Mouse (Mus musculus): ENCODE data around the gene Nadsyn1.

Gene Nadsyn1

DNA sequence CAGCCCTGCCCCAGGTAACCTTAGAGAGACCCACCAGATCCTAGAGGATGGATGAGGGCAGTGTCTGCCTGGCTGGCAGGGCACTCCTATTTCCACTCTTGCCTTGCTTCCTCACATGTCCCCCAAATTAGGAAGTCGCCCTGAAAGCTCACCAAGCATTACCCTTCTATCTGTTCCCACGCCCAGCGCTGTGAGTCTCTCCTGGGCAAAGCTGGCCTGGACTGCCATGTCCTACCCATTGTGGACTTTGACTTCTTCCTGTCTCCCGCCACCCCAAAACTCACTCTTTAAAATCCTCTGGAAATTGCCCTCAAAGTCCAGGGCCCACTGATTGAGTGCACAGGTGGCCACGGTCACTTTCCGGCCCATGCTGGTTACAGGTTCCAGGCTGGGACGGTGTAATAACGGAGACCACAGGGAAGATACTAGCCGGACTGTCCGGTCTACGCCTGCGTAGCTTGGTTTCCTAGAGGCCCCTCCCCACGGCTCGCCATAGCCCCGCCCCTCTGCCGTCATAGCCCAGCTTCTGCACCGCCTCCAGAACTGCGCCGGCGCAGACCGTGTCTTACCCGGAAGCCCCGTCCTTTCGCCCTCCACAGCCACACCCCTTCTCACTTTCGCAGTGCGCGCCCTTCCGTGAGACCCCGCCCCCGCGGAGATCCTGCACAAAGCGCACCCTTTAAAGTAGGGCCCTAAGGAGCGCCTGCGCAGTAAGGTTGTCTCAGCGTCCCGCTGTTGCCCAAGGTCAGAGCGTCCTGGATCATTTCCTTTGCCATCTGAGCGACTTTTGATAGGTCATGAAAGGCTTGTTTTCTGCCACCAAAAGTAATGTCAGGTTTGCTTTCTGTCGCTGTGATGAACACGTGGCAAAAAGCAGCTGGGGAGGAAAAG, at the start of gene Nadsyn1, which contains the start of gene Dhcr7:
TSS of gene Nadsyn1 (minus strand) at position 475 of the 891 bp plus-strand sequence.
TSS of gene Dhcr7 (plus strand) at position 771 of the 891 bp plus-strand sequence.
- peak; percentile 99 for DNase-seq

DNA sequence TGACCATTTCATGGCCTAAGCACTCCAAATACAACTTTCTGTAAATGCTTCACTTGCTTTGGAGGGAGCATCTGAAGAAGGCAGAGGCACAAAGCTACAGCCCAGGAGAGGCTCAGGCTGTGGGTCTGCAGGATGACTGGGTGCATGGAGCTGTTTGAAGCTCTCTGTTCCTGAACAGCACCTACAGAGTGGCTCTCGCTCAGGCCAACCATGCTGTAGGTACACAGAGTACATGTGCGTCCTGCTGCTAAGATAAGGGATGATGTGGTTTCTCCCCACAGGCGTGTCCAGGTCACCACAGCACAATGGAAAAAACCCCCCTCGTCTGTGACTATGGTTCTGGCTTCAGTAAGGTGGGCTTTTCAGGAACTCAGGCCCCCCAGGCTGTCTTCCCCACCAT, 46.2 kb upstream of the Nadsyn1 start:
- DNase-seq: no peak

DNA sequence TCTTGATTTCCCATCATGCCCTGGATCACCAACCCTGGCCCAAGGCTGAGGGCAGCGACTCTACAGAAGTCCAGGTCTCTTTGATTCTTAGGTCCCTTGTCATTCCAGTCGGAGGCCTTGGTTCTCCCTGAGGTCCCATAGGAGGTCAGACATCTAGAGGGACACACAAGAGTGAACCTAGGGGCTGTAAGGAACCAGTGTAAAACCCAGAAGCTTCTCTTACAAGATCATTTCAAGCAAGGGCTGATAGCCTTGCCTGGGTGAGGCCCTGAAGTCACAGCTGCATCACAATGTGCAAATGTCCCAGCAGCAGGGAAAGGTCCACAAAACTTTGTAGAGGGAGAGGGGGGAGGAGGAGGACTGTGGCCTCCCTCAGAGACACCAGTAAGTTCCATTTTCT, 43.9 kb upstream of the Nadsyn1 start, which contains the start of gene Gm498:
TSS of gene Gm498 (plus strand) at position 301 of the 400 bp plus-strand sequence.
- DNase-seq: no peak

DNA sequence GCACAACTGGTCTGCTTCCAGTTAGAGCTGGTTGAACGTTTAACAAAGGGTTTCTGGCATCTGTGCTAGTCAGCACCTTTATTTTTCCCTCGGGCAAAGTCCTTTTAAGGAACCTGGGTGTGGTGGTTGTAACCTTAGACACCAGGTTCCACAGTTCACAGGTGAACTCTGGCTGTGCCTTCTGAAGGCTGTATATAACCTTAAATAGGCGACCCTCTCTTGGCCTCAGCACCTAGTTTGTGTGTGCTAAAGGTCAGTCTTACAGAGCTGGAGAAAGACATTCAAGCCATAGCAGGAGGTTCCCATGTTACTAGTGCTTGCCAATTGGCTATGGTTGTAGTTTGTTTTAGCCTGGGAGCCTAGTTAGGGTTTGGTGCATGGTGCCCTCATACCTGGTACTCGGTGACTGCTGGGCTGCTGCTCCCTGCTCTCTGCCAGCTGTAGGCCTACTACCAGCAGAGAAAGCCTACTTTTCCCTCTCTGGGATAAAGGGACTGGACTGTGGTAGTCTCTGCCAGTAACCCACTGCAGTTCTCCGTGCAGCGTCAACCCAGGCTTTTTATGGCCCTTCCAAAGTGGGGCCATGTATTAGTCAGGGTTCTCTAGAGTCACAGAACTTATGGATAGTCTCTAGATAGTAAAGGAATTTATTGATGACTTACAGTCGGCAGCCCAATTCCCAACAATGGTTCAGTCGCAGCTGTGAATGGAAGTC, 26.3 kb upstream of the Nadsyn1 start:
- DNase-seq: no peak

DNA sequence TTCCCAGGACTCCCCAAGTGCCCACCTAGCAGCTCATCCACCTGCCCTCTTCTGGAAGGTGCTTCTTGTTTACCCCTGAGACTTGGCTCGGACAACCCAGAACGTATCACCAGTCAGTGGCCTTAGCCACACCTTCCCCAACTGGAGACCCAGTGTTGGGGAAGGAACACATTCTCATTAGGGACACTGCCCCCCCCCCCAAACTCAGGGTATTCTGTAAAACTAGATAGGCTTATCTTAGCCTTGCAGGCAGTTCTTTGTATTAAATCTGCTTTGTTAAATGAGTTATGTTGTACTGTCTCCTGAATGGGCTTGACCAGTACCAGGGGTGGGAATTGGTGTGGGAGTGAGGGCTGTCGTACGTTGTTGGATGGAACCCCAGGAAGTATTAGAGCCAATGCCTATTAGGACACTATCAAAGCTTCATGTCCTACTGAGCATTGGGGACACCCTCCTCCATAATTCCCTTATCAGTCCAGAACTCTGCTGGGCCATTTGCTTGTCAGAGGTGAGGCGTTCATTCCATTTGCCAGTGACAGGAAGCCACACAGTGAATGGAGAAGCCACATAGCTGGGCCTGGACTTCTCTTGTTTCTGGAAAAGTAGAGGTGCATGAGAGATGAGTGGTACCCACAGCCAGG, 25.6 kb upstream of the Nadsyn1 start:
- DNase-seq: no peak

DNA sequence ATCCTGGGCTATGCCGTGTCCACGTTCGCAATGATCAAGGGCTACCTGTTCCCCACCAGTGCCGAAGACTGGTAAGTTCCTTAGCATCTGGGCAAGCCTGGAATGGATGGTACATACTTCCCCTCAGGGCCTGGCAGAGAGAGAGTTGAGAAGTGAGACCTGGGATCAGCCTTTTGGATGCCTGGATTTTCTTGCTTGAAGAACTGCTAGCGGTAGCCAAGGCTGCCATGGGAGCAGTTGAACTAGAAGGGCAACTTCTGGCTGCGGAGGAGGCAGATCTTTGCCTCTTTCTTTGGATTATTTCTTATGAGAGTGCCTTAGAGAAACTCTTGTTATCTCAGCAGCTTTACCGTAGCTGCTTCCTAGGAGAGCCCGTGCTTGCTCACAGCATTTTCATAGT, 18.7 kb upstream of the Nadsyn1 start:
- DNase-seq: no peak

DNA sequence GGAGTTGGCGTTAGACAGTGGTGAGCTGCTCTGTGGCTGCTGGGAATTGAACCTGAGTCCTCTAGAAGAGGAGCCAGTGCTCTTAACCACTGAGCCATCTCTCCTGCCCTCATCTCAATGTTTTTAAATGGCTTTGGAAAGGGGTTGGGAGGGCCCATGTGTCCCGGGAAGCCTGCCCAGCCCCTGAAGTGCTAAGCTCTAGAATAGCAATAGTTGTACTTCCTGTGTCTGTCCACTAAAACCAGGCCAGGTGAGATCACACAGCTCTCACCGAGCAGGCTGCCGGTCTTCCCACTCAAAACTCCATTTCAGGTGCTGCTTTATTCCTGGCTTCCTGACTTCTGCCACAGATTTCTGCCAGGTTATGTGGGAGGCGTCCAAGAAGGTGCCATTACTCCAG, 17.5 kb upstream of the Nadsyn1 start:
- DNase-seq: no peak

DNA sequence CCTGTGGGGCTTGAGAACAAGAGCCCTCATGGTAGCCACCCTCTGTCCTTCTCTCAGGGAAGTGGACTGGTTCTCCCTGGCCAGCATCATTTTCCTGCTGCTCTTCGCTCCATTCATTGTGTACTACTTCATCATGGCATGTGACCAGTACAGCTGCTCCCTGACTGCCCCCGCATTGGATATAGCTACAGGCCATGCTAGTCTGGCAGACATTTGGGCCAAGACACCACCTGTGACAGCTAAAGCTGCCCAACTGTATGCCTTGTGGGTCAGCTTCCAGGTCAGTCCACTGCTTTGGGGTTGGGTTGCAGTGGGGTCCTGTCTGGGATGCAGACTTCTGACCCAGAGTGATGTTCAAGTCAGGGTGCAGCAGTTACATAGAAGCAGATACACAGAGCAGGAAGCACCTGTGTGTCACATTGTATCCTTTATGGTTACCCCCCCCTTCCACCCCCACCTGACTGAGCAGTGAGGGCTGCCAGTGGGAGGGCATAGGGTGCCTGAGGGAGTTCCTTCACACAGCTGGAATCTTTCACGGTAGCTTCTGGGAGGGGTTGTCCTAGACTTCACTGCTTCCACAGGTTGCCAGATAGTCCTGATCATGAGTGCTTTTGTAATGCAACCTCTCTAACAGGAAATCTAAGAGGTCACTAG, 15.2 kb upstream of the Nadsyn1 start:
- DNase-seq: no peak

DNA sequence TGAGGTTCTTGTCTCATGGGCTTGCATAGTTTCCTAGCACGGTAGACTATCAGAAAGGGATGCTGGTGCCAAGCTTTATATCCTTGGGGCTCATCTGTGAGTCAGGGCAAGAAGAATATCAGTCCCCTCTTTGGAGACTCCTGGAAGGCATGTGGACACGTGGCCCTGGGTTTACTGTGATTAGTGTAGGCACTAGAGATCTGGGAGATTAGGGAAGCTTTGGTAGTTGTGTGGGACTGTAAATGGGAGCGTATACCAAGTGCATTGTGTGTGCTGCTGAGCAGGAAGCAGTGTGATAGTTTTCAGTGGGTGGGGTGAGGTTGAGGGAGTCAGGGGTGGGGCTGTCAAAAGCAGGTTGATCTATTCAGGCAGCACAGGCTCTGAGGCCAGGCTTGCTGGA, 12.3 kb upstream of the Nadsyn1 start:
- DNase-seq: no peak

DNA sequence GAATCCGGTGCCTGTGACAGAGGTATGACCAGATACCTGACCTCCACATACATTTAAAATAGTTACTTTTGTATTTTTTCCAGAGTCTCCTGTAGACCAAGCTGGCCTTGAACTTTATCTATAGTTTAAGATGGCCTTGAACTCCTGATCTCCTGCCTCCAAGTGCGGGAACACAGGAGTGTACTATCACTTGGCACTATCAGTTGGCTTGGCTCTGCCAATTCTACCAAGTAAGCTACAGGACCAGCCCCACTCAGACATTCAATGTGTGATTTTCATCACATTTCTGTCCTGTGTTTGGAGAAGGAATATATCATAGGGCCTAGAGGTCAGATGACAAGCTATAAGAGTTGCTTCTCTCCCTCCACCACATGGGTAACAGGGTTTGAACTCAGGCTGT, 11.7 kb upstream of the Nadsyn1 start:
- DNase-seq: no peak

DNA sequence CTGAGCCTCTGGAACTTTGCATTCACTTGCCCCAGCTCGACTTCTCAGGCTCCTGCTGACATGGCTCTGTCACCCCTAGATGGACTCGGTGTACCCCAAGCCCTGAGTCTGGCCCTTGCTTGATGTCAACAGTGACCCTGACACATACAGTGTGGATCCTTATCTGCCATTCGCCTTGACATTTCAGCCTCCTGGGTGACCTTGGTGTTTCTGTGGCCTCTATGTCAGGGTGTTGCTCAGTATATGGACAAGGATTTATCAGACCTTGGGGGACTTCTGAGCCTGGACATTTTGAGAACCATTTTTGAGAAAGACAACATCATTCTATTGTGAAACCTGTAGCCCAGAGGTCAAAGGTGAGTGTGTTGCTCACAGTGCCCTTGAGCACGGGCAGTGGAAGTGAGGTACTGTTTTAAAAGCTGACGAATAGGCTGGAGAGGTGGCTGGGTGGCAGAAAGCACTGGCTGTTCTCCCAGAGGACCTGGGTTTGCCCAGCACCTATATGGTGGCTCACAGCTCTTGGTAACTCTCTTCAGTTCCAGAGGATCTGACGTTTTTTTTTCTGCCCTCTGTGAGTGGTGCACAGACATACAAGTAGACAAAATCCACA, 11.0 kb upstream of the Nadsyn1 start:
- DNase-seq: no peak

DNA sequence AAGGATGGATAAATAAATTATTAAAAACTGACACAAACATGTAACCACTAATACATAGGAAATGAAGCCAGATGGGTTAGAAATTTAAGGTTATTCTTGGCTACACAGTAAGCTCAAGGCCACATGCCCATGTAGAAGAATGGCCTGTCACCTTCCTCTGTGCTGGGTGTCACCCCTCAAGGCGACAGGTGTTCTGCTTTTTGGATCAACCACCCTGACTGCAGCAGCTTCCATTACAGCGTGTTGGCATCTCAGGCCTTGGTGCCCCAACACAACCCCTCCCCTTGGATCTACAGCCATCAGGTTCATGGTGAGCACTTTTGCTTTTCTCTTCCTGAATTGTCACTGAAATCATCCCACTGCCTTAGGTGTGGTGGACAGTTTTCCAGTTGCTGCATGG, 10.0 kb upstream of the Nadsyn1 start:
- DNase-seq: no peak

DNA sequence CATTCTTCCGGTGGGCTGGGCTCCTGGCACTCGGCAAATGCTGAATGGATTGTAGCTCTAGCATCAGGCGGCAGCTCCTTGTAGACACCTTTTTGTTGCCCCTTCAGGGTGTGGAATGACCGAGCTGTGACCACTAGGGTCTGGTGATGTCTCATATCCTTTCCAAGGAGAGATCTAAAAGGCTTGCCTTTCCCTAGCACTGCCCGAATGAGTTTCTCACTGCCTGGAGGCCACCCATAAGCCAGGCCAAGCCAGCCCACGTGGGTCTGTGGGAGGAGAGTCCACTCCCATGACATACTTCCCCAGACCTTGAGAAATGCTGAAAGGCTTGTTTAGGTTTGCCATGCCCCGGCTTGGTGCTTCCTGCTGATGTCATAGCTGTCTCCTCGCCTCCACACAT, 9.5 kb upstream of the Nadsyn1 start:
- no peak for DNase-seq

DNA sequence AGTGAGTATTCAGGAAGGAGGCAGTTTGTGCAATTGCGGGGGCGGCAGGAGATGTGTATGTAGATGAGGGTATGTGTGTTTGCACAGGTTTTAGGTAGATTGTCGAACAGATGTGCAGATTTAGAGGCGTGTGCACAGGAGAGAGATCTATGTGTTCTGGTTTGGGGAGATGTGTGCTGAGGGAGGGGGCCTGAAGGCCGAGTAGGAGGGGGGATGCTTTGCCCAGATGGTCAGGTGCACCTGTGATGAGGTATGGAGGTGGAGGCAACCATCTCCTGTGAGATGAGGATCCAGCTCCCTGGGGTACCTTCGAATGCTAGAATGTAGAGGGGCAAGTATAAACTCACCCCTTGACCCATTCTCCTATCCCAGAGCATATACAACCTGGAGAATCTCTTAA, 7.8 kb upstream of the Nadsyn1 start:
- no peak for DNase-seq

DNA sequence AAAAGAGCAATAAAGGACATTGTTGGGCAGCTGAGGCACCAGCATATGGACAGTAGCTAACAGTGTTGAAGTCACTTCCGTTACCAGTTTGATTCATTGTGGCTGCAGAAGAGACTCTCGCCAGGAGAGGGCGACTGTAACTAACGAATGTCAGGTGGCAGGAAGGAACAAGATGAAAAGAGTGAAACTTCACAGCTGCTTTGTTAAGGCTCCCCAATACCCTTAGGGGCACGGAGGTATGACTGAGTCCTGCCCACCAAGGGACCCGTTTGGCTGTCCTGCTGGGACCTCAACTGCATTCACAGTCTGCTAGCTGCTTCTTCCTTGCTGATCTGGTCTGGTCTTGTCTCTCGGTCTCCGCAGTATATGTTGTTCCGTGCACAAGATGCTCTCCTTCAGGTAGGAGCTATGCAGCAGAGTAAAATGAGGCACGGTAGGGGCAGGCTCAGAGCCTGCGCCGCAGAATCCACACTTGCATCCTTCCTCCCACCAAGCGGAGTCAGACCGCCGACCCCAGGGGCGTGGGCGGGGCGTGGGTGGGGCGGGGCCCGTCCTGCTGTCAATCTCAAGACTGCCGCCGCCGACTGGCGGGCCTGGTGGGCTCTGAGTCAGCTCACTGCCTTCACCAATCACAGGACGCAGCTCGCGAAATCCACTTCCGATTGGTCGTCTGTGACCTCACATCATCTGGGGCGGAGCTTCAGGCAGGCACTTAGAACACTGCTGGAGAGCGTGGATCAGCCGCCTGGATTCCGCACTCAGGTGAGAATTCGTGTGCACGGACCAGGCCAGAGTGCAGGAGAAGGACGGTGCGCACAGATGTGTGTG, 7.1 kb upstream of the Nadsyn1 start:
- peak; percentile 96 for DNase-seq

DNA sequence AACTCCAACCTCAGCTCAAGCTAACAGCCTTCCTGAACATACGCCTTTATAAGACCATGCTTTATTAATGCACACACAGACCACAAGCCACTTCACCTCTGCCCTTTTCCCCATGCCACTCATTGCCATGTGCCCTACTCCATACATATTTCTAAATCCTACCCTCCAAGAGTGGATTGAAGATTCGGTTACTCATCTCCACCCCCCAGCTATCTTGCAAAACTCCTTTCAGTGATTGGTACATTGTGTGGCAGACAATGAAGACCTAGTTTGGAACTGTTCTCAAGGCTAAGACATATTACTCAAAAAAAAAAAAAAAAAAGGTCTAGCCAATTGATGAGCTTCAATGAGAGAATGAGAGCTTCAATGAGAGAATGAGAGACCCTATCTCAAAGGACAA, 4.3 kb upstream of the Nadsyn1 start:
- DNase-seq: no peak

DNA sequence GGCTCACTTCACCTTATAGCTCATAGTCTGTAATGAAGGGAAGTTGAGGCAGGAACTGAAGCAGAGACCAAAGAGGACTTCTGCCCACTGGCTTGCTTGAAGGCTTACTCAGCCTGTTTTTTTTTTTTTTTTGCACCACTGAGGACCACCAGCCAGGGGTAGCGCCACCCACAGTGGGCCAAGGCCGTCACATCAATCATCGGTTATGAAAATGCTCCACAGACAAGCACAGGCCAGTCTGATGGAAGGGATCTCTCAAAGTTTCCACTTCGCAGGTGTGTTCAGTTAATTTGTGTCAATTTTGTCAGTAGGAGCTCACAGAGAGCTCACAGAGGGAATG, 587 bp upstream of the Nadsyn1 start:
- DNase-seq: no peak

DNA sequence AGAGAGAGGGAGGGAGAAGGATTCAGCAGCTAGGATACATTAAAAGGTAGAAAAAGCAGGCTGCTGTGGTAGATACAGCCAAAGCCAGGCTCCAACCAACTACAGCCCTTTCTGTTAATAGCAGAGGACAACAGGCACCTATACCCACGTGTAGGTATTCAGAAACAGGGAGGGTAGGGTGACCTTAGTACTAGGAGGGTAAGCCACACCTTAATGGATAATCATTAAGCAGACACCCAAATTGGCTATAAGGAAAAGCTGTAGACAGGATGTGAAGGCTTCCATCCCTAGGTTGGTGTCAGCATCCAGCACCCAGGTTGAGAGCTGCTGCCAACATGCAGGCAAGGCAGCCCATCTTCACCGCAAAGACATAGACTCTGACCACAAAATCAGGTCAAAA, 1.4 kb downstream of the Nadsyn1 start:
- no peak for DNase-seq

DNA sequence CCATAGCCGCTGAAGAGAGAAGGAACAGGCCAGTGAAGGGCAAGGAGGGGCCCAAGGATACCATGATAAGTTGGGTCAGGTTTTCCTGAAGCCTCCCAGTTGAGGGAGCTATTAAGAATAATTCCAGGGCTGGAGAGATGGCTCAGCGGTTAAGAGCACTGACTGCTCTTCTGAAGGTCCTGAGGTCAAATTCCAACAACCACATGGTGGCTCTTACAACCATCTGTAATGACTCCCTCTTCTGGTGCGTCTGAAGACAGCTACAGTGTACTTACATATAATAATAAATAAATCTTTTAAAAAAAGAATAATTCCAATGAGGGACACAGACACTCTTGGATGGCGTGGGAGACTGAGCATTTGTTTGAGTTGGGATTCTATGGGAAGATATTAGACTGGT, 3.4 kb downstream of the Nadsyn1 start:
- DNase-seq: no peak

DNA sequence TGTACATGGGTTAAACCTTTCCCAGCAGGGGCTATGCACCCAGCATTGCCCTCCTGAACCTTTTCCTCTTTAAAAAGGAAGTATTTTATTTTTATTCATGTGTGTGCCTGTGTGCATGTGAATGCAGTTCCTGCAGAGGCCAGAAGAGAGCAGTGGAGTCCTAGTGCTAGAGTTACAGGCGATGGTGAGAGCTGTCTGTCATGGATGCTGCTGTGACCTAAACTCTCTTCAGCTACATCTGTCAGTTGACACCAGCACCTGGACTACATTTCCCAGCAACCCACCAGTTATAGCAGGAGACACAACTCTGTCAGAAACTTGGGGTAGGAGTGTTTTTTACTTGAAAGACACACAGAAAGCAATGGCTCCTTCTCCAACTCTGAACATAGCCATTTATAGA, 13.7 kb downstream of the Nadsyn1 start:
- DNase-seq: no peak

DNA sequence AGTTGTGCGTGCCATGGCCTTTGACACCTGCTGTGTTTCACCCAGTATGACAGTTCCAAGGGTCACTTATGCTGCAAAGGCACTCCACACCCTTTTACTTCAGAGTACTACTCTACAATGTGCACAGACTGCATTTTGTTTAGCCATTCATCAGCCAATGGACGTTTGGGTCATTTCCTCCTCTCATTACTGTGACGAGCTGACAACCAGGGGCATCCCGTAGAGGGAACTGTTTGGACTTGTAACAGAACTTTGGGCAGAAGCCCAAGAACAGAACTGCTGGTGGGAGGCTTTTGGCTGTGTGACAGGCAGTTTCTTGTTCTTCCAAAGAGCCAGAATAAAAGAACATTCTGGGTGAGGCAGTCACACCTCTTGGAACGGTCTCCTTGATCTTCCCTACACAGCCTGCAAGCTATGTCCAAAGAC, 17.4 kb downstream of the Nadsyn1 start:
- DNase-seq: no peak

Measured in cerebellum, adult 11-12 months (tissue).